Mouse (Mus musculus) gastrocnemius, adult 8-10 months (tissue): ENCODE measurements around the gene Olfr293. TPM values are rescaled to one million over a fixed set of nuclear protein-coding genes. Genes with fewer than 3 reads are reported as not detected.

ENCODE experiments used
- DNase-seq, 2 experiments: peaks; one replicate each; pipeline ENCODE4 v3.0.0; 2022; ENCODE audit warnings: low spot score in 2 of 2
- total RNA-seq, 4 experiments: library from RNA; stranded (reverse); gene quantifications; 2 replicates each; pipeline ENCODE4 v1.2.4; 2022

Olfr293 gene
- not detected for total RNA-seq

- no peak for DNase-seq
Measured at GRCm38 (mm10) chr7:86648761-86649160, at the start of gene Olfr293. Gene Olfr293 (plus strand): TSS chr7:86649061.

GRCm38 (mm10) chr7:86616543-86616942 lies 32.3 kb upstream of the Olfr293 start, which contains the start of gene Olfr294:
Gene Olfr294 (minus strand): TSS chr7:86616643.
- no peak for DNase-seq

- DNase-seq, result no peak
Measured at GRCm38 (mm10) chr7:86688030-86688429, 39.2 kb downstream of the Olfr293 start, which contains the start of gene Olfr292. Gene Olfr292 (plus strand): TSS chr7:86688330.

Other genes with a start within 250 kb of the Olfr293 start
- gene Olfr301, start 245.2 kb upstream of the Olfr293 start, total RNA-seq, result not detected
- gene Olfr299, start 189.1 kb upstream of the Olfr293 start, total RNA-seq, result not detected
- gene Olfr298, start 156.6 kb upstream of the Olfr293 start, total RNA-seq, result not detected
- not detected for gene Olfr297, start 129.1 kb upstream of the Olfr293 start, total RNA-seq
- not detected for gene Olfr295, start 65.2 kb upstream of the Olfr293 start, total RNA-seq
- gene Olfr294, start 32.4 kb upstream of the Olfr293 start, total RNA-seq, result not detected
- gene Olfr292, start 39.3 kb downstream of the Olfr293 start, total RNA-seq, result not detected
- gene Folh1, start 126.9 kb downstream of the Olfr293 start, total RNA-seq, result under 1 TPM in 3 of 4 experiments, not detected in 1; 0.24 to 0.43 (median 0.38) TPM
- not detected for gene Vmn2r77, start 146.0 kb downstream of the Olfr293 start, total RNA-seq